Mouse (Mus musculus): Measurements from ENCODE around the gene Rtn4. TPM values are rescaled to one million over a fixed set of nuclear protein-coding genes. Genes with fewer than 3 reads are reported as not detected.
"Not testable (repeated sequence)": the region's sequence is repeated elsewhere in the genome, so short reads cannot be mapped to it uniquely, and the experiment has no call there.

The Rtn4 gene
- polyA plus RNA-seq, 1 experiment = 410 TPM

- Histone ChIP-seq H3K9ac (ENCODE audit: low read depth, poor library complexity, severe bottlenecking) (no peak overlapping the region), H3K36me3 (ENCODE audit: control insufficient read depth, insufficient read depth, low read length, poor library complexity, severe bottlenecking) (peaks cover 9% of the 10 kb centered on the region; the same call in 1 of the 2 replicates), H3K9me3 (replicated peaks; ENCODE audit: control insufficient read depth, insufficient read depth, low read length, poor library complexity, severe bottlenecking) (no peaks in the 10 kb centered on the region), H3K4me3 (ENCODE audit: low read depth, low read length) (no peak overlapping the region), H3K27ac (ENCODE audit: insufficient read depth, low read length) (no peak overlapping the region; the same call in 1 of the 2 replicates), H3K27me3 (ENCODE audit: control insufficient read depth, insufficient read depth, low read length, poor library complexity, severe bottlenecking) (no peaks in the 10 kb centered on the region), H3K4me1 (ENCODE audit: control insufficient read depth, insufficient read depth, low read length) (no peaks in the 10 kb centered on the region)
- TF ChIP-seq EP300 (IDR thresholded peaks at IDR 0.05; ENCODE audit: insufficient read depth, low read depth, low read length) (no peak), POLR2A (IDR thresholded peaks at IDR 0.05; ENCODE audit: insufficient read depth, low read length) (no peak), CTCF (IDR thresholded peaks at IDR 0.05; ENCODE audit: low read depth, low read length) (no peak)
Measured at GRCm38 (mm10) chr11:29747881-29748280, 55.1 kb downstream of the Rtn4 start.

GRCm38 (mm10) chr11:29748750-29749467 lies 56.2 kb downstream of the Rtn4 start:
- no peak for TF ChIP-seq EP300 (IDR thresholded peaks at IDR 0.05; ENCODE audit: insufficient read depth, low read depth, low read length)
- Histone ChIP-seq H3K27ac (ENCODE audit: insufficient read depth, low read length) (no peak overlapping the region), H3K9me3 (replicated peaks; ENCODE audit: control insufficient read depth, insufficient read depth, low read length, poor library complexity, severe bottlenecking) (no peaks in the 10 kb centered on the region), H3K9ac (ENCODE audit: low read depth, poor library complexity, severe bottlenecking) (no peak overlapping the region), H3K36me3 (ENCODE audit: control insufficient read depth, insufficient read depth, low read length, poor library complexity, severe bottlenecking) (peaks cover 5% of the 10 kb centered on the region; the same call in 1 of the 2 replicates), H3K27me3 (ENCODE audit: control insufficient read depth, insufficient read depth, low read length, poor library complexity, severe bottlenecking) (no peaks in the 10 kb centered on the region), H3K4me1 (ENCODE audit: control insufficient read depth, insufficient read depth, low read length) (no peaks in the 10 kb centered on the region), H3K4me3 (ENCODE audit: low read depth, low read length) (no peak overlapping the region)

- no peak for TF ChIP-seq POLR2A (IDR thresholded peaks at IDR 0.05; ENCODE audit: insufficient read depth, low read length)
- no peak for TF ChIP-seq EP300 (IDR thresholded peaks at IDR 0.05; ENCODE audit: insufficient read depth, low read depth, low read length)
- TF ChIP-seq CTCF (IDR thresholded peaks at IDR 0.05; ENCODE audit: low read depth, low read length) = no peak
- Histone ChIP-seq H3K9me3 (replicated peaks; ENCODE audit: control insufficient read depth, insufficient read depth, low read length, poor library complexity, severe bottlenecking) (no peaks in the 10 kb centered on the region), H3K9ac (ENCODE audit: low read depth, poor library complexity, severe bottlenecking) (no peak overlapping the region), H3K27me3 (ENCODE audit: control insufficient read depth, insufficient read depth, low read length, poor library complexity, severe bottlenecking) (no peaks in the 10 kb centered on the region), H3K36me3 (ENCODE audit: control insufficient read depth, insufficient read depth, low read length, poor library complexity, severe bottlenecking) (0 out of 2 replicates have a peak, but pooled peaks cover 5% of the 10 kb centered on the region), H3K27ac (ENCODE audit: insufficient read depth, low read length) (no peak overlapping the region), H3K4me3 (ENCODE audit: low read depth, low read length) (no peak overlapping the region), H3K4me1 (ENCODE audit: control insufficient read depth, insufficient read depth, low read length) (no peaks in the 10 kb centered on the region)
Measured at GRCm38 (mm10) chr11:29749468-29749829, 56.7 kb downstream of the Rtn4 start.

GRCm38 (mm10) chr11:29751013-29751412 lies 58.3 kb downstream of the Rtn4 start:
- Histone ChIP-seq H3K27ac (ENCODE audit: insufficient read depth, low read length) (no peak overlapping the region), H3K9me3 (replicated peaks; ENCODE audit: control insufficient read depth, insufficient read depth, low read length, poor library complexity, severe bottlenecking) (no peaks in the 10 kb centered on the region), H3K36me3 (ENCODE audit: control insufficient read depth, insufficient read depth, low read length, poor library complexity, severe bottlenecking) (0 out of 2 replicates have a peak, but pooled peaks cover 3% of the 10 kb centered on the region), H3K4me3 (ENCODE audit: low read depth, low read length) (no peak overlapping the region), H3K4me1 (ENCODE audit: control insufficient read depth, insufficient read depth, low read length) (no peaks in the 10 kb centered on the region), H3K9ac (ENCODE audit: low read depth, poor library complexity, severe bottlenecking) (no peak overlapping the region), H3K27me3 (ENCODE audit: control insufficient read depth, insufficient read depth, low read length, poor library complexity, severe bottlenecking) (no peaks in the 10 kb centered on the region)
- TF ChIP-seq CTCF (IDR thresholded peaks at IDR 0.05; ENCODE audit: low read depth, low read length) = no peak
- no peak for TF ChIP-seq EP300 (IDR thresholded peaks at IDR 0.05; ENCODE audit: insufficient read depth, low read depth, low read length)
- no peak for TF ChIP-seq POLR2A (IDR thresholded peaks at IDR 0.05; ENCODE audit: insufficient read depth, low read length)

GRCm38 (mm10) chr11:29751648-29752611 lies 59.2 kb downstream of the Rtn4 start:
- H3K27me3 ChIP-seq (ENCODE audit: control insufficient read depth, insufficient read depth, low read length, poor library complexity, severe bottlenecking) = no peaks in the 10 kb centered on the region
- TF ChIP-seq CTCF (IDR thresholded peaks at IDR 0.05; ENCODE audit: low read depth, low read length) (no peak), POLR2A (IDR thresholded peaks at IDR 0.05; ENCODE audit: insufficient read depth, low read length) (no peak), EP300 (IDR thresholded peaks at IDR 0.05; ENCODE audit: insufficient read depth, low read depth, low read length) (no peak)
- no peak overlapping the region for H3K27ac ChIP-seq (ENCODE audit: insufficient read depth, low read length)
- no peaks in the 10 kb centered on the region for H3K9me3 ChIP-seq (replicated peaks; ENCODE audit: control insufficient read depth, insufficient read depth, low read length, poor library complexity, severe bottlenecking)
- H3K36me3 ChIP-seq (ENCODE audit: control insufficient read depth, insufficient read depth, low read length, poor library complexity, severe bottlenecking) = 0 out of 2 replicates have a peak, but pooled peaks cover 3% of the 10 kb centered on the region
- H3K4me1 ChIP-seq (ENCODE audit: control insufficient read depth, insufficient read depth, low read length) = no peaks in the 10 kb centered on the region
- H3K4me3 ChIP-seq (ENCODE audit: low read depth, low read length) = no peak overlapping the region
- H3K9ac ChIP-seq (ENCODE audit: low read depth, poor library complexity, severe bottlenecking) = no peak overlapping the region

GRCm38 (mm10) chr11:29756007-29756406 lies 63.3 kb downstream of the Rtn4 start:
- H3K36me3 ChIP-seq (ENCODE audit: control insufficient read depth, insufficient read depth, low read length, poor library complexity, severe bottlenecking); H3K9ac ChIP-seq (ENCODE audit: low read depth, poor library complexity, severe bottlenecking); H3K27me3 ChIP-seq (ENCODE audit: control insufficient read depth, insufficient read depth, low read length, poor library complexity, severe bottlenecking); H3K27ac ChIP-seq (ENCODE audit: insufficient read depth, low read length); H3K4me3 ChIP-seq (ENCODE audit: low read depth, low read length); H3K9me3 ChIP-seq (replicated peaks; ENCODE audit: control insufficient read depth, insufficient read depth, low read length, poor library complexity, severe bottlenecking); H3K4me1 ChIP-seq (ENCODE audit: control insufficient read depth, insufficient read depth, low read length): not testable (repeated sequence)
